Mouse (Mus musculus) cerebellum, postnatal 25 days (tissue): ENCODE data around the gene Kctd17.

Experiments
- DNase-seq, 2 experiments: peaks; one replicate each; pipeline ENCODE4 v3.0.0; 2021; ENCODE audit warnings: mixed read lengths in 2 of 2

The Kctd17 gene

GRCm38 (mm10) chr15:78428391-78429138 is at the start of gene Kctd17:
TSS of gene Kctd17 (plus strand) at chr15:78428564.
- DNase-seq, result peak; percentile 89 to 93

- no peak for DNase-seq
These were observed 48.2 kb upstream of the Kctd17 start for GRCm38 (mm10) chr15:78380208-78380607.

- no peak for DNase-seq
These were observed 47.6 kb upstream of the Kctd17 start for GRCm38 (mm10) chr15:78380741-78381140.

- DNase-seq, result no peak
These were observed 46.2 kb upstream of the Kctd17 start for GRCm38 (mm10) chr15:78382115-78382514.

GRCm38 (mm10) chr15:78383450-78384219 is 44.7 kb upstream of the Kctd17 start:
- DNase-seq, result peak; percentile 28 to 30

- no peak for DNase-seq
These were observed 43.9 kb upstream of the Kctd17 start for GRCm38 (mm10) chr15:78384220-78385116.

- no peak for DNase-seq
These were observed 42.8 kb upstream of the Kctd17 start for GRCm38 (mm10) chr15:78385564-78385963.

GRCm38 (mm10) chr15:78390855-78391254 is 37.5 kb upstream of the Kctd17 start:
- DNase-seq, result no peak

GRCm38 (mm10) chr15:78395478-78395962 is 32.8 kb upstream of the Kctd17 start, which contains the start of gene Tex33:
TSS of gene Tex33 (minus strand) at chr15:78395912.
- no peak for DNase-seq

- no peak for DNase-seq
These were observed 27.0 kb upstream of the Kctd17 start for GRCm38 (mm10) chr15:78401345-78401744.

GRCm38 (mm10) chr15:78401921-78402320 is 26.4 kb upstream of the Kctd17 start:
- DNase-seq, result peak; percentile 65 to 78

- DNase-seq, result peak in 1 of 2 experiments; percentile 28
These were observed 25.9 kb upstream of the Kctd17 start for GRCm38 (mm10) chr15:78402423-78402822.

- DNase-seq, result no peak
These were observed 25.0 kb upstream of the Kctd17 start for GRCm38 (mm10) chr15:78403301-78403741.

- DNase-seq, result peak; percentile 30 to 55
These were observed 24.5 kb upstream of the Kctd17 start for GRCm38 (mm10) chr15:78403896-78404295.

- no peak for DNase-seq
These were observed 23.3 kb upstream of the Kctd17 start for GRCm38 (mm10) chr15:78405098-78405497.

GRCm38 (mm10) chr15:78405517-78406211 is 22.7 kb upstream of the Kctd17 start, which contains the start of gene Tst:
TSS of gene Tst (minus strand) at chr15:78405907.
- peak; percentile 86 to 89 for DNase-seq

- DNase-seq, result peak; percentile 92 to 95
These were observed 21.9 kb upstream of the Kctd17 start, which contains the start of gene Mpst for GRCm38 (mm10) chr15:78406293-78406934. TSS of gene Mpst (plus strand) at chr15:78406416.

- DNase-seq, result no peak
These were observed 18.8 kb upstream of the Kctd17 start for GRCm38 (mm10) chr15:78409570-78410052.

- no peak for DNase-seq
These were observed 15.2 kb upstream of the Kctd17 start for GRCm38 (mm10) chr15:78413083-78413718.

- DNase-seq, result no peak
These were observed 14.6 kb upstream of the Kctd17 start for GRCm38 (mm10) chr15:78413719-78414117.

GRCm38 (mm10) chr15:78414157-78414556 is 14.2 kb upstream of the Kctd17 start:
- no peak for DNase-seq
